Mouse (Mus musculus): ENCODE measurements around the gene Cmas. TPM values are rescaled to one million over a fixed set of nuclear protein-coding genes. Genes with fewer than 3 reads are reported as not detected.

Cmas gene
- 100 to 1,000 TPM in 2 of 4 experiments, 10 to 100 TPM in 2; 97.9 to 106 (median 101) TPM for total RNA-seq (2022)

GRCm38 (mm10) chr6:142756507-142757333, at the start of gene Cmas:
TSS of gene Cmas (plus strand) at chr6:142756686.
- peak; percentile 85 to 89 for DNase-seq (ENCODE audit: low spot score in 2 of 2)

GRCm38 (mm10) chr6:142706688-142707087, 49.8 kb upstream of the Cmas start:
- no peak for DNase-seq (ENCODE audit: low spot score in 2 of 2)

GRCm38 (mm10) chr6:142708369-142708768, 48.1 kb upstream of the Cmas start:
- DNase-seq (ENCODE audit: low spot score in 2 of 2) = no peak

- no peak for DNase-seq (ENCODE audit: low spot score in 2 of 2)
These were observed 45.8 kb upstream of the Cmas start for GRCm38 (mm10) chr6:142710690-142711089.

- DNase-seq (ENCODE audit: low spot score in 2 of 2) = no peak
These were observed 45.4 kb upstream of the Cmas start for GRCm38 (mm10) chr6:142711106-142711505.

GRCm38 (mm10) chr6:142715026-142715425, 41.5 kb upstream of the Cmas start:
- DNase-seq (ENCODE audit: low spot score in 2 of 2) = no peak

GRCm38 (mm10) chr6:142717186-142717585, 39.3 kb upstream of the Cmas start:
- no peak for DNase-seq (ENCODE audit: low spot score in 2 of 2)

- DNase-seq (ENCODE audit: low spot score in 2 of 2) = peak; percentile 15
These were observed 38.3 kb upstream of the Cmas start for GRCm38 (mm10) chr6:142718167-142718566.

- no peak for DNase-seq (ENCODE audit: low spot score in 2 of 2)
These were observed 35.8 kb upstream of the Cmas start for GRCm38 (mm10) chr6:142720641-142721040.

GRCm38 (mm10) chr6:142721731-142722130, 34.8 kb upstream of the Cmas start:
- no peak for DNase-seq (ENCODE audit: low spot score in 2 of 2)

- DNase-seq (ENCODE audit: low spot score in 2 of 2) = no peak
These were observed 30.5 kb upstream of the Cmas start for GRCm38 (mm10) chr6:142726032-142726431.

- no peak for DNase-seq (ENCODE audit: low spot score in 2 of 2)
These were observed 23.8 kb upstream of the Cmas start for GRCm38 (mm10) chr6:142732567-142733290.

- DNase-seq (ENCODE audit: low spot score in 2 of 2) = no peak
These were observed 21.0 kb upstream of the Cmas start for GRCm38 (mm10) chr6:142735302-142736005.

- DNase-seq (ENCODE audit: low spot score in 2 of 2) = no peak
These were observed 18.3 kb upstream of the Cmas start for GRCm38 (mm10) chr6:142738225-142738624.

- no peak for DNase-seq (ENCODE audit: low spot score in 2 of 2)
These were observed 17.8 kb upstream of the Cmas start for GRCm38 (mm10) chr6:142738637-142739036.

- DNase-seq (ENCODE audit: low spot score in 2 of 2) = no peak
These were observed 14.7 kb upstream of the Cmas start for GRCm38 (mm10) chr6:142741763-142742162.

- no peak for DNase-seq (ENCODE audit: low spot score in 2 of 2)
These were observed 13.3 kb upstream of the Cmas start for GRCm38 (mm10) chr6:142743193-142743592.

GRCm38 (mm10) chr6:142745484-142745883, 11.0 kb upstream of the Cmas start:
- no peak for DNase-seq (ENCODE audit: low spot score in 2 of 2)

- DNase-seq (ENCODE audit: low spot score in 2 of 2) = no peak
These were observed 9.7 kb upstream of the Cmas start for GRCm38 (mm10) chr6:142746765-142747164.

- DNase-seq (ENCODE audit: low spot score in 2 of 2) = no peak
These were observed 9.3 kb upstream of the Cmas start for GRCm38 (mm10) chr6:142747165-142747564.

GRCm38 (mm10) chr6:142748057-142748708, 8.3 kb upstream of the Cmas start:
- no peak for DNase-seq (ENCODE audit: low spot score in 2 of 2)
